Mouse (Mus musculus): ENCODE data around the gene Dgkq. TPM values are rescaled to one million over a fixed set of nuclear protein-coding genes. Genes with fewer than 3 reads are reported as not detected.

The Dgkq gene
- polyA plus RNA-seq, 1 experiment = 21.0 TPM

DNA sequence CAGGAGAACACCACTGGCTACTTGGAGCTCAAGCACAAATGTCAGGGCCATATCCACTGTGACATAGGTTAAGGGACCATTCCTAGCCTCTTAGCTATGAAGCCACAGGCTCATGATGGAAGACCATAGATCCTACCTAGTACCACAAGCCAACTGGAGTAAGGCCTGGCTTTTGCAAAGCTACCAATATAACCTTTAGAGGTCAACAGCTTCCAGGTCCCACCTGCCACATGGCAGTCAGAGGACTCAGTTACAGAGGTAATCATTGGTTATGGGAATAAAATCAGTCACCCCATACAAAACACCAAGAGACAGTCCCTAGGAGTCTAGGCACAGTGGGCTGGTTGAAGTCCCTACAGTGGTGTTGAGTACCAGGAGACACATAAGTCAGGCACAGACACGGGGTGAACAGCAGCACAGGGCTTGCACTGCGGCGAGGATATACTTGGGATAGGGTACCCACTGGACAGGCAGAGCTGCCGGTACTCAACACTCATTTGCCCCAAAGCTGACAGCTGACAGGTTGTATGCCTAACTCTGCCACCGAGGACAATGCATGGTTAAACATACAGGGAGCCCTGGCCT lies 18.2 kb downstream of the Dgkq start:
- peaks cover 45% of the 10 kb centered on the region for H3K36me3 ChIP-seq (ENCODE audit: control insufficient read depth, insufficient read depth, low read length)
- H3K27me3 ChIP-seq (ENCODE audit: control insufficient read depth, insufficient read depth, low read length) = no peaks in the 10 kb centered on the region
- no peak for DNase-seq (ENCODE audit: low read depth in 1 of 2, low spot score in 2 of 2)
- no peaks in the 10 kb centered on the region for H3K4me1 ChIP-seq (ENCODE audit: control insufficient read depth, insufficient read depth, insufficient read length)
- TF ChIP-seq POLR2A (IDR thresholded peaks at IDR 0.05; ENCODE audit: low read depth, low read length) (no peak), CTCF (IDR thresholded peaks at IDR 0.05; ENCODE audit: extremely low read depth, insufficient read depth, insufficient read length, insufficient replicate concordance) (no peak)
- no peak overlapping the region for H3K4me3 ChIP-seq (ENCODE audit: extremely low read depth, insufficient read depth, insufficient read length)
- H3K27ac ChIP-seq (ENCODE audit: insufficient read depth, low read length) = no peak overlapping the region
- 84% methylated on average over 5 of the region's 5 CpGs for WGBS

DNA sequence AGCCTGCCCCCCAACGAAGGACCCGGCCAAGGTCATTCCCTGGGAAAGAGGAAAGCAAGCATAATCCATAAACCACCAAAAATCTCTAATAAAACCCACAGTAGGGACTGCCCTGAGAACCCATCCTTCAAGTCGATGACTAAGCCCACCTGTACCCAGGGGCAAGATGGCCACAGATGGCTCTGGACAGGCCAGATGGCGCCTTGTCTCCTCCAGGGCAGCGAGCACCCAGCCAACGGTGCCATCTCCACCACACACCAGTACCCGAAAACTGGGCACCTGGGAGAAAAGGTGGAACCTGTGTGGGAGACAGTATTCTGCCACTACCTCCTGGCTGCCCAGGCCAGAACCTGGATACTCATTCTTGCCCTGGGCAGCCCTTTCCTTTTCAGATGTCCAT lies 19.1 kb downstream of the Dgkq start:
- Histone ChIP-seq H3K4me3 (ENCODE audit: extremely low read depth, insufficient read depth, insufficient read length) (no peak overlapping the region), H3K4me1 (ENCODE audit: control insufficient read depth, insufficient read depth, insufficient read length) (no peaks in the 10 kb centered on the region), H3K27me3 (ENCODE audit: control insufficient read depth, insufficient read depth, low read length) (no peaks in the 10 kb centered on the region), H3K27ac (ENCODE audit: insufficient read depth, low read length) (no peak overlapping the region), H3K36me3 (ENCODE audit: control insufficient read depth, insufficient read depth, low read length) (peaks cover 45% of the 10 kb centered on the region)
- WGBS = 91% methylated on average over 7 of the region's 7 CpGs
- TF ChIP-seq POLR2A (IDR thresholded peaks at IDR 0.05; ENCODE audit: low read depth, low read length) (no peak), CTCF (IDR thresholded peaks at IDR 0.05; ENCODE audit: extremely low read depth, insufficient read depth, insufficient read length, insufficient replicate concordance) (no peak)
- DNase-seq (ENCODE audit: low read depth in 1 of 2, low spot score in 2 of 2) = no peak

DNA sequence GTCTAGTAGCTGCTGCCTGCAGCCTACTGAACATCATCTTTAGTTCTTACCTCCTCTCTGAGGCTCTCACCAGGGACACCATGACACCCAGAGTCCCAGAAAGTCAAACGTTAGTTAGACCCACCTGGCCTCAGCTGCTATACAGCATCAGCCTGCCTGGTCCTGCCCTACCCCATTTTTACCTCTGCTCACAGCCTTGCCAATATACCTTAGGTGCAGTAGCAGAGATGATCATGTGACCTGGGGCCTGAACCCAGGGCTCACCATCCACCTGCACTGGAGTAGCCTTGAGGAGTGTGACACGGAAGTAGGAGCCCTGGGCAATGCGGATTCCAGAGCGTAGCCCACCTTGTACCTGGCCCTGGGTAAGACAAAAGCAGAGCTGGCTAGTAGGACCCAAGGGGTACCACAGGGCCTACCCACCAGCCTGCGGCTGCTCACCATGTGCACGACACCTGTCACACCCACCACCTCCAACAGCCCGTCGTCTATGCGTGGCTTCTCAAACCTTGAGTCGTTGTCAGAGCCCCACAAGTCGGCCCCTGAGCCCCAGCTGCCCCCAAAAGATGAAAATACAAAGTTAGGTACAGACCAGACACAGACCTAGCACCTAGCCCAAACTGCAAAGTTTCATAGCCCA lies 20.4 kb downstream of the Dgkq start:
- TF ChIP-seq POLR2A (IDR thresholded peaks at IDR 0.05; ENCODE audit: low read depth, low read length) (no peak), CTCF (IDR thresholded peaks at IDR 0.05; ENCODE audit: extremely low read depth, insufficient read depth, insufficient read length, insufficient replicate concordance) (no peak)
- Histone ChIP-seq H3K27me3 (ENCODE audit: control insufficient read depth, insufficient read depth, low read length) (no peaks in the 10 kb centered on the region), H3K4me1 (ENCODE audit: control insufficient read depth, insufficient read depth, insufficient read length) (no peaks in the 10 kb centered on the region), H3K36me3 (ENCODE audit: control insufficient read depth, insufficient read depth, low read length) (peaks cover 39% of the 10 kb centered on the region), H3K27ac (ENCODE audit: insufficient read depth, low read length) (no peak overlapping the region), H3K4me3 (ENCODE audit: extremely low read depth, insufficient read depth, insufficient read length) (no peak overlapping the region)
- 96% methylated on average over 11 of the region's 11 CpGs for WGBS
- DNase-seq (ENCODE audit: low read depth in 1 of 2, low spot score in 2 of 2) = no peak

DNA sequence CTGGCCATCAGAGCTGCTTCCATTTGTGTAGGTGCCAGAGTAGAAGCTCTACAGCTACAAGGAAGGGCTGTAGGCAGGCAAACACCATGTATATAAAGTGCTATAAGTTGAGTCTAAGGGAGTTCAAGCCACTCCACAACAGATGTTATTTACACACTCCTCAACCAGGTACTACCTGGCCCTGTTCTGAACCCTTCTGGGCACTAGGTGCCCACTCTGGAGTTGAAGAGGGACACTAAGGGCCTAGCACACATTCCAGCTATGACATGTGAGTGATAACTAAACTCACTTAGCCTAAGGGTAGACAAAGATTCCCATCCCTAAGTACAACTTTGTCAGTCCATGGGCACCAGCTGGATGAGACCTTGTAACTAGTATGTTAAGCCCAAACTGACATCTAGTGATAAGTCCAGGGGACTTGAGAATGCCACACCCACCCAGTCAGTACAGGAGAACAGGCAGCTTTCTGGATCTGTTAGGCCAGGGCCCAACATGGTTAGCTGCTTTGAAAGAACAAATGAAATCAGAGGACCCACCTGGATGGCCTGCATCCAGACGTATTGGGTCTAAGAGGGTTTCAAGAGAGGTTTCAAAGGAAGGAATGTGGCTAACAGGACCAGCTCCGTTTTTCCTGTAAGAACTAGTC lies 21.5 kb downstream of the Dgkq start:
- H3K4me3 ChIP-seq (ENCODE audit: extremely low read depth, insufficient read depth, insufficient read length) = no peak overlapping the region
- peaks cover 35% of the 10 kb centered on the region for H3K36me3 ChIP-seq (ENCODE audit: control insufficient read depth, insufficient read depth, low read length)
- 97% methylated on average over 2 of the region's 2 CpGs for WGBS
- DNase-seq (ENCODE audit: low read depth in 1 of 2, low spot score in 2 of 2) = no peak
- TF ChIP-seq CTCF (IDR thresholded peaks at IDR 0.05; ENCODE audit: extremely low read depth, insufficient read depth, insufficient read length, insufficient replicate concordance) (no peak), POLR2A (IDR thresholded peaks at IDR 0.05; ENCODE audit: low read depth, low read length) (no peak)
- no peak overlapping the region for H3K27ac ChIP-seq (ENCODE audit: insufficient read depth, low read length)
- H3K27me3 ChIP-seq (ENCODE audit: control insufficient read depth, insufficient read depth, low read length) = no peaks in the 10 kb centered on the region
- H3K4me1 ChIP-seq (ENCODE audit: control insufficient read depth, insufficient read depth, insufficient read length) = no peaks in the 10 kb centered on the region

GRCm38 (mm10) chr5:108647311-108647710 lies 22.2 kb downstream of the Dgkq start:
- WGBS = 89% methylated on average over 2 of the region's 2 CpGs
- TF ChIP-seq CTCF (IDR thresholded peaks at IDR 0.05; ENCODE audit: extremely low read depth, insufficient read depth, insufficient read length, insufficient replicate concordance) (no peak), POLR2A (IDR thresholded peaks at IDR 0.05; ENCODE audit: low read depth, low read length) (no peak)
- H3K4me1 ChIP-seq (ENCODE audit: control insufficient read depth, insufficient read depth, insufficient read length) = no peaks in the 10 kb centered on the region
- no peak overlapping the region for H3K4me3 ChIP-seq (ENCODE audit: extremely low read depth, insufficient read depth, insufficient read length)
- DNase-seq (ENCODE audit: low read depth in 1 of 2, low spot score in 2 of 2) = no peak
- no peak overlapping the region for H3K27ac ChIP-seq (ENCODE audit: insufficient read depth, low read length)
- H3K27me3 ChIP-seq (ENCODE audit: control insufficient read depth, insufficient read depth, low read length) = no peaks in the 10 kb centered on the region
- H3K36me3 ChIP-seq (ENCODE audit: control insufficient read depth, insufficient read depth, low read length) = peaks cover 34% of the 10 kb centered on the region

DNA sequence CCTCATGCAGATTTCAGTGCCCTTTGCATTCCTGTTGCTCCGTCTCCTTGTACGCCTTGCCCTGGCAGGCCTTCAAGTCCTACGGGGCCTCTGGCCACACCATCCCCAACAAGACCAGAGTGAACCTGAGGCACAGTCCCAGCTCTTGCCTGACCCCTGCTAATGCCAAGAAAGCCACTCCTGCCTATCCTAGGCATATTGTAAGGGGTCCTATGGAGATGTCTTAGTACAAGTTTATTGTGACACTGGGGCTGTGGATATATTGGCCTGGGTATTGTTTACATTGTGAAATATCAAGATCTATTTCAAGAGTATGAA lies 23.2 kb downstream of the Dgkq start:
- H3K4me3 ChIP-seq (ENCODE audit: extremely low read depth, insufficient read depth, insufficient read length) = no peak overlapping the region
- H3K27ac ChIP-seq (ENCODE audit: insufficient read depth, low read length) = no peak overlapping the region
- H3K4me1 ChIP-seq (ENCODE audit: control insufficient read depth, insufficient read depth, insufficient read length) = no peaks in the 10 kb centered on the region
- no peak for DNase-seq (ENCODE audit: low read depth in 1 of 2, low spot score in 2 of 2)
- no peaks in the 10 kb centered on the region for H3K27me3 ChIP-seq (ENCODE audit: control insufficient read depth, insufficient read depth, low read length)
- WGBS = 97% methylated on average over 3 of the region's 3 CpGs
- H3K36me3 ChIP-seq (ENCODE audit: control insufficient read depth, insufficient read depth, low read length) = peaks cover 38% of the 10 kb centered on the region
- TF ChIP-seq POLR2A (IDR thresholded peaks at IDR 0.05; ENCODE audit: low read depth, low read length) = no peak

Data from spleen, adult 2 months (tissue).